Mouse (Mus musculus): ENCODE measurements around the gene Unk. TPM values are rescaled to one million over a fixed set of nuclear protein-coding genes. Genes with fewer than 3 reads are reported as not detected.
A peak's percentile ranks its signal among the peaks of the same experiment; 100 is the strongest.

The Unk gene
- polyA plus RNA-seq, 1 experiment: 48.1 TPM

- WGBS: 86% methylated on average over 11 of the region's 11 CpGs
- DNase-seq: no peak
- Histone ChIP-seq H3K27me3 (ENCODE audit: control insufficient read depth, insufficient read depth, low read length) (no peaks in the 10 kb centered on the region), H3K4me3 (replicated peaks; ENCODE audit: insufficient read depth, low read depth, low read length) (no peak overlapping the region), H3K27ac (ENCODE audit: insufficient read depth, low read length) (no peak overlapping the region), H3K4me1 (ENCODE audit: control insufficient read depth, insufficient read depth, low read length) (peaks cover 42% of the 10 kb centered on the region)
- no peak for TF ChIP-seq CTCF (IDR thresholded peaks at IDR 0.05; ENCODE audit: borderline replicate concordance, insufficient read depth, low read depth, low read length)
- TF ChIP-seq POLR2A (IDR thresholded peaks at IDR 0.05; ENCODE audit: borderline replicate concordance, insufficient read depth, low read length): no peak
Measured at GRCm38 (mm10) chr11:116055873-116056272, 25.8 kb downstream of the Unk start.

DNA sequence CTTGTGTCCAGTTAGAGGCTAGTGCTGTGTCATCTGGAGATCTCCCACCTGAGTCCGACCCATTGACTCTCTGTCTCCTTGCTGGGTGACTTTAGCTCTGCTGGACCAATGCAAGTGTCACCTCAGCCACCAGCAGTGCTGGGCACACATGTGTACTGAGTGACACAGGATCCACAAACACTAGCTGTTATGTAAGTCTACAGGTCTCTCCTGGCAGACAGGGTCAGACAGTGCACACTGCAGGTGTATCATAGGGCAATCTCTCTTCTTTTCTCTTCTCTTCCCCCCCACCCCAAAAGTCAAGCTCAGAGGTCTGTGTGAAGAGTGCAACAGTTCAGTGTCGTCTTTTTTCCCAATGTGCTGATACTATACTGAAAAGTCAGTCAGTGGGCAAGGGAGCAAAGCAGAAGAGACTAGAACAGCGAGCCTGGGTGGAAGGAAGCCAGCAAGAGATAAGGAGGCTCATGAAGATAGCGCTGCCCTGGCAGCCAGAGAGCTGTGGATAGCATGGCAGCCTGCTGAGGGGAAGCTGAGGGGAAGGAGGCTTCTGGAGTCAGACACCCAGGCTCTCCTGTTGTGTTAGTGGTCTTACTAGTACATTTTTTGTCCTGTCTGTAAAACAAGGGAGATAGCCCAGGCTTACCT lies 27.2 kb downstream of the Unk start:
- H3K4me1 ChIP-seq (ENCODE audit: control insufficient read depth, insufficient read depth, low read length): peaks cover 56% of the 10 kb centered on the region
- TF ChIP-seq POLR2A (IDR thresholded peaks at IDR 0.05; ENCODE audit: borderline replicate concordance, insufficient read depth, low read length): no peak
- no peak for TF ChIP-seq CTCF (IDR thresholded peaks at IDR 0.05; ENCODE audit: borderline replicate concordance, insufficient read depth, low read depth, low read length)
- H3K4me3 ChIP-seq (replicated peaks; ENCODE audit: insufficient read depth, low read depth, low read length): no peak overlapping the region
- WGBS: 53% methylated on average over 4 of the region's 4 CpGs
- no peak for DNase-seq
- H3K27me3 ChIP-seq (ENCODE audit: control insufficient read depth, insufficient read depth, low read length): no peaks in the 10 kb centered on the region
- H3K27ac ChIP-seq (ENCODE audit: insufficient read depth, low read length): 0 out of 2 replicates have a peak overlapping the region, but pooled peaks have one; percentile 58

DNA sequence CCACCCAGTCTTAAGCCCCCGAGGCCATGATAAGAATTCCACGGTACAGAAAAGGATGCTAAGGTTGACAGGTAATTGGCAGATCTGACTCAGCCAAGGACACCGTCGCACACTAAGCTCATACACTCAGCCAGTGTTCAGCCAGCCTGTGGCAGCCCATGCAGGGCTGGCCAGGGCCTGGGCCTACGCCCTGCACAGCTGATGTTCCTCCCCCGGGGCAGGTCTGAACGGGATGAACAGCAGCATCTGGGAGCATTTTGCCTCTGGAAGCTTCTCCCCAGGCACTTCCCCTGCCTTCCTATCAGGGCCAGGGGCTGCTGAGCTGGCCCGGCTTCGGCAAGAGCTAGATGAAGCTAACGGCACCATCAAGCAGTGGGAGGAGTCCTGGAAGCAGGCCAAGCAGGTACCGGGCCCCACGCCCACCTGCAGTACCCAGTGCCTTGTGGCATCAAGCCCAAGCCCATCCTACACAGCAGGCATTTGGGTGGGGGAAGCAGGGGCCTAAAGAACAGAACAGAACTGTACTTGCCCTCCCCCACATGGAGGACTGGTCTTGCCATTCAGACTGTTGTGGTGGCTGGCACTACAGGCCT lies 28.0 kb downstream of the Unk start:
- DNase-seq: no peak
- H3K4me1 ChIP-seq (ENCODE audit: control insufficient read depth, insufficient read depth, low read length): peaks cover 64% of the 10 kb centered on the region
- TF ChIP-seq POLR2A (IDR thresholded peaks at IDR 0.05; ENCODE audit: borderline replicate concordance, insufficient read depth, low read length) (no peak), CTCF (IDR thresholded peaks at IDR 0.05; ENCODE audit: borderline replicate concordance, insufficient read depth, low read depth, low read length) (no peak)
- 39% methylated on average over 12 of the region's 12 CpGs for WGBS
- peak overlapping the region; percentile 58 for H3K27ac ChIP-seq (ENCODE audit: insufficient read depth, low read length)
- H3K27me3 ChIP-seq (ENCODE audit: control insufficient read depth, insufficient read depth, low read length): no peaks in the 10 kb centered on the region
- no peak overlapping the region for H3K4me3 ChIP-seq (replicated peaks; ENCODE audit: insufficient read depth, low read depth, low read length)

DNA sequence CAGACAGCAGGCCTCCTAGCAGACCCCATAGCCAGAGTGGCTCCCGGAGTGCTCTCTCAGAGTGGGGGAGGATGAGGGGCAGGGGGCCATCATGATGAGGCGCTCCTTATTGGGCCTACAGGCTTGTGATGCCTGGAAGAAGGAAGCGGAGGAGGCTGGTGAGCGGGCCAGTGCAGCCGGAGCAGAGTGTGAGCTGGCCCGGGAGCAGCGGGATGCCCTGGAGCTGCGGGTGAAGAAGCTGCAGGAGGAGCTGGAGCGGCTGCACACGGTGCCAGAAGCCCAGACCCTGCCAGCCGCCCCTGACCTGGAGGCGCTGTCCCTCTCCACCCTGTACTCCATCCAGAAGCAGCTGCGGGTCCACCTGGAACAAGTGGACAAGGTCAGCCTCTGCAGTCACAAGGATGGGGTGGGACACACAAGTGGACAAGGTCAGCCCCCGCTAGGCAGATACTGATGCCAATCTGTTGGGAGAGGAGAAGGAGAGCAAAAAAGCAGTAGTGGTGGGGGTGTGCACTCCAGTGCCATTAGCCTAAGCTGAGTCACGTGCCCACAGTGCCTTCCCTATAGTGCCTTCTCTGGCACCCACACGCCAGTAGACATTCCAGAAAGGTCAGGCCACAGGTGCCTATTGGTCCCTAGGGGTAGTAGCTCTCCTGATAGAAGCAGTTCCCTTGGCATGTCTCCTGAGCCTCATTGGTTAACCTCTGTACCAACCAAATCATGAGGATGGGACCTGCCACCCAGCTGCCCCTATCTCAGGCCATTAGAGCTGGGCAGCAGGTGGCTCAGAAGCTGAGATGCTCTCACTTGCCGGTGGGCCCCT lies 29.0 kb downstream of the Unk start:
- Histone ChIP-seq H3K27me3 (ENCODE audit: control insufficient read depth, insufficient read depth, low read length) (no peaks in the 10 kb centered on the region), H3K4me1 (ENCODE audit: control insufficient read depth, insufficient read depth, low read length) (peaks cover 70% of the 10 kb centered on the region), H3K4me3 (replicated peaks; ENCODE audit: insufficient read depth, low read depth, low read length) (no peak overlapping the region), H3K27ac (ENCODE audit: insufficient read depth, low read length) (peak overlapping the region; percentile 58)
- 46% methylated on average over 17 of the region's 17 CpGs for WGBS
- TF ChIP-seq POLR2A (IDR thresholded peaks at IDR 0.05; ENCODE audit: borderline replicate concordance, insufficient read depth, low read length) (no peak), CTCF (IDR thresholded peaks at IDR 0.05; ENCODE audit: borderline replicate concordance, insufficient read depth, low read depth, low read length) (no peak)
- peak in 1 of 2 experiments; percentile 51 for DNase-seq

- Histone ChIP-seq H3K27ac (ENCODE audit: insufficient read depth, low read length) (peak overlapping the region; percentile 58), H3K27me3 (ENCODE audit: control insufficient read depth, insufficient read depth, low read length) (no peaks in the 10 kb centered on the region), H3K4me3 (replicated peaks; ENCODE audit: insufficient read depth, low read depth, low read length) (no peak overlapping the region), H3K4me1 (ENCODE audit: control insufficient read depth, insufficient read depth, low read length) (peaks cover 75% of the 10 kb centered on the region)
- DNase-seq: peak; percentile 45 to 50
- TF ChIP-seq CTCF (IDR thresholded peaks at IDR 0.05; ENCODE audit: borderline replicate concordance, insufficient read depth, low read depth, low read length): no peak
- no peak for TF ChIP-seq POLR2A (IDR thresholded peaks at IDR 0.05; ENCODE audit: borderline replicate concordance, insufficient read depth, low read length)
- WGBS: 31% methylated on average over 11 of the region's 11 CpGs
Measured at GRCm38 (mm10) chr11:116059691-116060025, 29.5 kb downstream of the Unk start.

DNA sequence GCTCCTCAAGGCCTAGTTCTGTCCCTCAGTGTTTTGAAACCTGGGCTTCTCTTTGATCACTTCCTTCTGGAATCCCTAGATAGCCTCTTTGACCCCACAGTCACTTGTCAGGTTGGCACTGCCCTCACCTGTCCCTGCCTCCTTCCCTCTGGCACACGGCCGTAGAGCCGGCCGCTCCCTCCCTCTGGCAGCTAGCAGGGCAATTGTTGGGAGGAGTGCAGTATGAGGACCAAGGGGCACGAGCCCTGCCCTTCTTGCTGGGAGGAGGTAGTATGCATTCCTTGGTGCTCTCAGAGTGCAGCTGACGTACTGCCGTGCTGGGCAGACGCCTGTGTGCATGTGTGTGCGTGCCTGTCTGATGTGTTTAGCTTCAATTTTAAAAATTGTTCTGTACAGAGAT lies 30.5 kb downstream of the Unk start:
- peaks cover 84% of the 10 kb centered on the region for H3K4me1 ChIP-seq (ENCODE audit: control insufficient read depth, insufficient read depth, low read length)
- no peak for TF ChIP-seq POLR2A (IDR thresholded peaks at IDR 0.05; ENCODE audit: borderline replicate concordance, insufficient read depth, low read length)
- TF ChIP-seq CTCF (IDR thresholded peaks at IDR 0.05; ENCODE audit: borderline replicate concordance, insufficient read depth, low read depth, low read length): no peak
- H3K27ac ChIP-seq (ENCODE audit: insufficient read depth, low read length): peak overlapping the region; percentile 92
- H3K4me3 ChIP-seq (replicated peaks; ENCODE audit: insufficient read depth, low read depth, low read length): no peak overlapping the region
- peak; percentile 62 to 68 for DNase-seq
- H3K27me3 ChIP-seq (ENCODE audit: control insufficient read depth, insufficient read depth, low read length): no peaks in the 10 kb centered on the region
- WGBS: 21% methylated on average over 9 of the region's 9 CpGs

GRCm38 (mm10) chr11:116061641-116062415 lies 31.7 kb downstream of the Unk start:
- TF ChIP-seq POLR2A (IDR thresholded peaks at IDR 0.05; ENCODE audit: borderline replicate concordance, insufficient read depth, low read length) (peak; percentile 29; the same call in 1 of the 2 replicates), CTCF (IDR thresholded peaks at IDR 0.05; ENCODE audit: borderline replicate concordance, insufficient read depth, low read depth, low read length) (no peak)
- WGBS: 12% methylated on average over 13 of the region's 13 CpGs

More at GRCm38 (mm10) chr11:116061641-116062415, 31.7 kb downstream of the Unk start:
- H3K4me3 ChIP-seq (replicated peaks; ENCODE audit: insufficient read depth, low read depth, low read length): peak overlapping the region; percentile 4
- peak; percentile 85 to 91 for DNase-seq
- H3K4me1 ChIP-seq (ENCODE audit: control insufficient read depth, insufficient read depth, low read length): peaks cover 82% of the 10 kb centered on the region
- peak overlapping the region; percentile 92 for H3K27ac ChIP-seq (ENCODE audit: insufficient read depth, low read length)
- H3K27me3 ChIP-seq (ENCODE audit: control insufficient read depth, insufficient read depth, low read length): no peaks in the 10 kb centered on the region

Data from cerebellum, adult 2 months (tissue).